Mouse (Mus musculus): ENCODE data around the gene Tmub2. TPM values are rescaled to one million over a fixed set of nuclear protein-coding genes. Genes with fewer than 3 reads are reported as not detected.

Gene Tmub2
- polyA plus RNA-seq, 1 experiment from 2014 or later, result 83.3 TPM

GRCm38 (mm10) chr11:102310768-102311695 lies 26.3 kb downstream of the Tmub2 start:
- H3K9ac ChIP-seq, result no peak overlapping the region

GRCm38 (mm10) chr11:102311966-102312365 lies 27.2 kb downstream of the Tmub2 start:
- Histone ChIP-seq H3K27ac (replicated peaks) (no peak overlapping the region), H3K4me2 (no peak overlapping the region), H3K9me3 (no peaks in the 10 kb centered on the region), H3K36me3 (peaks cover 55% of the 10 kb centered on the region), H3K9ac (no peak overlapping the region), H3K4me3 (no peak overlapping the region), H3K4me1 (replicated peaks) (peaks cover 29% of the 10 kb centered on the region), H3K27me3 (no peaks in the 10 kb centered on the region)
- no peak for ATAC-seq (ENCODE audit: low FRiP score, low read depth)
- 87% methylated on average over 4 of the region's 4 CpGs for WGBS

More at GRCm38 (mm10) chr11:102310768-102311695, 26.3 kb downstream of the Tmub2 start:
- H3K4me1 ChIP-seq (replicated peaks), result peaks cover 24% of the 10 kb centered on the region
- no peaks in the 10 kb centered on the region for H3K9me3 ChIP-seq
- H3K27me3 ChIP-seq, result no peaks in the 10 kb centered on the region
- no peak overlapping the region for H3K4me3 ChIP-seq
- peaks cover 64% of the 10 kb centered on the region for H3K36me3 ChIP-seq
- 38% methylated on average over 38 of the region's 38 CpGs for WGBS
- no peak overlapping the region for H3K4me2 ChIP-seq
- no peak for ATAC-seq (ENCODE audit: low FRiP score, low read depth)
- H3K27ac ChIP-seq (replicated peaks), result no peak overlapping the region

- Histone ChIP-seq H3K36me3 (peaks cover 50% of the 10 kb centered on the region), H3K27ac (replicated peaks) (no peak overlapping the region), H3K27me3 (no peaks in the 10 kb centered on the region), H3K4me3 (no peak overlapping the region), H3K9me3 (no peaks in the 10 kb centered on the region), H3K9ac (no peak overlapping the region), H3K4me2 (no peak overlapping the region), H3K4me1 (replicated peaks) (peaks cover 29% of the 10 kb centered on the region)
- 87% methylated on average over 6 of the region's 6 CpGs for WGBS
- no peak for ATAC-seq (ENCODE audit: low FRiP score, low read depth)
These were observed 27.9 kb downstream of the Tmub2 start for GRCm38 (mm10) chr11:102312586-102312985.

GRCm38 (mm10) chr11:102314321-102314720 lies 29.6 kb downstream of the Tmub2 start:
- Histone ChIP-seq H3K4me2 (no peak overlapping the region), H3K9ac (no peak overlapping the region), H3K27me3 (no peaks in the 10 kb centered on the region), H3K4me3 (no peak overlapping the region), H3K27ac (replicated peaks) (no peak overlapping the region), H3K9me3 (no peaks in the 10 kb centered on the region), H3K36me3 (peaks cover 43% of the 10 kb centered on the region), H3K4me1 (replicated peaks) (peaks cover 22% of the 10 kb centered on the region)
- ATAC-seq (ENCODE audit: low FRiP score, low read depth), result no peak
- WGBS, result 88% methylated on average over 12 of the region's 12 CpGs

- Histone ChIP-seq H3K36me3 (peaks cover 34% of the 10 kb centered on the region), H3K27ac (replicated peaks) (peak overlapping the region; percentile 99), H3K9me3 (no peaks in the 10 kb centered on the region), H3K9ac (peak overlapping the region; percentile 92), H3K4me2 (peak overlapping the region; percentile 96), H3K4me1 (replicated peaks) (peaks cover 20% of the 10 kb centered on the region), H3K4me3 (peak overlapping the region; percentile 72), H3K27me3 (no peaks in the 10 kb centered on the region)
- no peak for ATAC-seq (ENCODE audit: low FRiP score, low read depth)
- WGBS, result 16% methylated on average over 14 of the region's 14 CpGs
These were observed 31.2 kb downstream of the Tmub2 start for GRCm38 (mm10) chr11:102315690-102316571.

GRCm38 (mm10) chr11:102316572-102317297 lies 32.0 kb downstream of the Tmub2 start:
- H3K4me1 ChIP-seq (replicated peaks), result peaks cover 25% of the 10 kb centered on the region
- H3K27ac ChIP-seq (replicated peaks), result peak overlapping the region; percentile 99
- WGBS, result under 1% methylated on average over 60 of the region's 80 CpGs
- H3K4me3 ChIP-seq, result peak overlapping the region; percentile 72
- no peaks in the 10 kb centered on the region for H3K9me3 ChIP-seq
- peak overlapping the region; percentile 92 for H3K9ac ChIP-seq
- H3K36me3 ChIP-seq, result peaks cover 29% of the 10 kb centered on the region
- H3K27me3 ChIP-seq, result no peaks in the 10 kb centered on the region
- H3K4me2 ChIP-seq, result peak overlapping the region; percentile 96
- peak; percentile 40 for ATAC-seq (ENCODE audit: low FRiP score, low read depth)

- no peaks in the 10 kb centered on the region for H3K9me3 ChIP-seq
- peak overlapping the region; percentile 96 for H3K4me2 ChIP-seq
- H3K4me1 ChIP-seq (replicated peaks), result peaks cover 25% of the 10 kb centered on the region
- H3K36me3 ChIP-seq, result peaks cover 23% of the 10 kb centered on the region
- no peaks in the 10 kb centered on the region for H3K27me3 ChIP-seq
- under 1% methylated on average over 53 of the region's 87 CpGs for WGBS
- peak overlapping the region; percentile 92 for H3K9ac ChIP-seq
- H3K4me3 ChIP-seq, result peak overlapping the region; percentile 72
- H3K27ac ChIP-seq (replicated peaks), result peak overlapping the region; percentile 99
- 0 out of 2 replicates have a peak, but pooled peaks have one; percentile 4 for ATAC-seq (ENCODE audit: low FRiP score, low read depth)
These were observed 32.7 kb downstream of the Tmub2 start for GRCm38 (mm10) chr11:102317298-102317900.

GRCm38 (mm10) chr11:102317901-102318575 lies 33.3 kb downstream of the Tmub2 start:
- under 1% methylated on average over 35 of the region's 77 CpGs for WGBS
- Histone ChIP-seq H3K27me3 (no peaks in the 10 kb centered on the region), H3K4me1 (replicated peaks) (peaks cover 25% of the 10 kb centered on the region), H3K4me3 (peak overlapping the region; percentile 72), H3K9me3 (no peaks in the 10 kb centered on the region), H3K36me3 (peaks cover 16% of the 10 kb centered on the region), H3K9ac (peak overlapping the region; percentile 92), H3K27ac (replicated peaks) (peak overlapping the region; percentile 99), H3K4me2 (peak overlapping the region; percentile 96)
- ATAC-seq (ENCODE audit: low FRiP score, low read depth), result peak; percentile 31

- no peaks in the 10 kb centered on the region for H3K27me3 ChIP-seq
- H3K9ac ChIP-seq, result peak overlapping the region; percentile 92
- H3K4me3 ChIP-seq, result peak overlapping the region; percentile 72
- no peaks in the 10 kb centered on the region for H3K9me3 ChIP-seq
- H3K4me1 ChIP-seq (replicated peaks), result peaks cover 25% of the 10 kb centered on the region
- under 1% methylated on average over 72 of the region's 84 CpGs for WGBS
- peak overlapping the region; percentile 99 for H3K27ac ChIP-seq (replicated peaks)
- peak overlapping the region; percentile 96 for H3K4me2 ChIP-seq
- peaks cover 10% of the 10 kb centered on the region for H3K36me3 ChIP-seq
- ATAC-seq (ENCODE audit: low FRiP score, low read depth), result no peak
These were observed 34.1 kb downstream of the Tmub2 start for GRCm38 (mm10) chr11:102318576-102319409.

- H3K27me3 ChIP-seq, result no peaks in the 10 kb centered on the region
- peaks cover 3% of the 10 kb centered on the region; the same call in 1 of the 2 replicates for H3K36me3 ChIP-seq
- peak within 1 kb of the TSS; percentile 92 for H3K9ac ChIP-seq
- 0% methylated on average over 24 of the region's 25 CpGs for WGBS
- peak within 1 kb of the TSS; percentile 99 for H3K27ac ChIP-seq (replicated peaks)
- H3K4me1 ChIP-seq (replicated peaks), result peaks cover 25% of the 10 kb centered on the region
- no peaks in the 10 kb centered on the region for H3K9me3 ChIP-seq
- H3K4me2 ChIP-seq, result peak within 1 kb of the TSS; percentile 96
- ATAC-seq (ENCODE audit: low FRiP score, low read depth), result peak; percentile 17
- H3K4me3 ChIP-seq, result peak within 1 kb of the TSS; percentile 72
These were observed 34.7 kb downstream of the Tmub2 start, which contains the start of gene Ubtf for GRCm38 (mm10) chr11:102319410-102319792. Gene Ubtf, minus strand, starts transcription at chr11:102319742.

Data from hindbrain, embryonic 15.5 days (tissue).